Mouse (Mus musculus): Measurements from ENCODE around the gene Adam10. TPM values are rescaled to one million over a fixed set of nuclear protein-coding genes. Genes with fewer than 3 reads are reported as not detected.

The Adam10 gene
- 45.0 and 47.6 TPM in 2 replicates for polyA plus RNA-seq (2014; fragmentation: Nextera tagmentation; extraction: Ambion mirVana)

DNA sequence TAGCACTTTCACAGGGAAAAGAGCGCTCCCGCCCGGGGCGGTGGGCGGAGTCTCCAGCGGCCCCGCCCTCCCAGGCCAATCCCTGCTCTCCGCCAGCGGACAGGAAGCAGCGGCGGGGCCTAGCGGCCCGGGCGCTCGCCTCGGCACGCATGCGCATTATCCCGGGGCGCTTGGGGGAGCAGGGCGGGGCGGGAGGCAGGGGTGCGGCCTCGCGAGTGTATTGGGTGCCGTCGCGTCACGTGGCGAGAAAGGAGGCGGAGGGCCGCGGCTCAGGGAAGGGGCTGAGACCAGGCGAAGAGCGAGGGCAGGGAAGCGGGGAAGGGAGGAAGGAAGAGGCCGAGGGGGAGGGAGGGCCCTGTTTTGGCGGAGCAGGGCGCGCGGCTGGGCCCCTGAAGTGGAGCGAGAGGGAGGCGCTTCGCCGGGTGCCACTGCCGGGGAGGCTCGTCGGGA, at the start of gene Adam10:
TSS of gene Adam10 (plus strand) at position 316 of the 450 bp plus-strand sequence.
- Histone ChIP-seq H3K27ac (ENCODE audit: low read depth, low read length) (peak within 1 kb of the TSS; percentile 98), H3K4me1 (ENCODE audit: control insufficient read depth, insufficient read depth, low read length) (peaks cover 11% of the 10 kb centered on the region), H3K4me2 (ENCODE audit: low read length) (peak within 1 kb of the TSS; percentile 88), H3K4me3 (ENCODE audit: low read depth, low read length) (peak within 1 kb of the TSS; percentile 93), H3K9me3 (replicated peaks; ENCODE audit: control insufficient read depth, low read length) (no peaks in the 10 kb centered on the region), H3K9ac (ENCODE audit: low read length) (peak within 1 kb of the TSS; percentile 96), H3K36me3 (ENCODE audit: control insufficient read depth, insufficient read depth, low read length) (no peaks in the 10 kb centered on the region), H3K27me3 (replicated peaks; ENCODE audit: control insufficient read depth, insufficient read depth, low read length) (no peaks in the 10 kb centered on the region)
- DNase-seq (ENCODE audit: low spot score) (peak; percentile 99), ATAC-seq (peak; percentile 99)
- under 1% methylated on average over 45 of the region's 48 CpGs for WGBS

DNA sequence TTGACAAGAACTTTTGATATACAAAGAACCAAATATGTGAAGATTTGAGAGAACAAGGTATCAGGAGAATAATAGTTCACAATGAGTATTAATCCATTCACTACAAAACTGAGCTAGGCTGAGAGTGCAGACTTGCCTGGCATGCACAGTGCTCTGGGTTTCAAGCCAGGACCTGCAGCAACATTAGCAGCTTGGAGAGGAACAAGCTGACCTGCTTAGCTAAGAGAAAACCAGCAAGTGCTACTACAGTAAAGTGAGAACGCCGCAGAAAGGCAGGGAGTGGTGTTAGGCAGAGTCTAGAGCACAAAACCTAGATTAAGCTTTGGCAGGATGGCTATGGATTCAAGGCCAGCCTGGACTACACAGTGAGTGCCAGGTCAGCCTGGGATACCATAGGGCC, 49.1 kb upstream of the Adam10 start:
- Histone ChIP-seq H3K4me1 (ENCODE audit: control insufficient read depth, insufficient read depth, low read length) (no peaks in the 10 kb centered on the region), H3K27me3 (replicated peaks; ENCODE audit: control insufficient read depth, insufficient read depth, low read length) (no peaks in the 10 kb centered on the region), H3K4me3 (ENCODE audit: low read depth, low read length) (no peak overlapping the region), H3K9ac (ENCODE audit: low read length) (no peak overlapping the region), H3K4me2 (ENCODE audit: low read length) (no peak overlapping the region), H3K27ac (ENCODE audit: low read depth, low read length) (no peak overlapping the region), H3K36me3 (ENCODE audit: control insufficient read depth, insufficient read depth, low read length) (no peaks in the 10 kb centered on the region), H3K9me3 (replicated peaks; ENCODE audit: control insufficient read depth, low read length) (no peaks in the 10 kb centered on the region)
- ATAC-seq (no peak), DNase-seq (ENCODE audit: low spot score) (no peak)
- WGBS: 93% methylated on average over 2 of the region's 2 CpGs

DNA sequence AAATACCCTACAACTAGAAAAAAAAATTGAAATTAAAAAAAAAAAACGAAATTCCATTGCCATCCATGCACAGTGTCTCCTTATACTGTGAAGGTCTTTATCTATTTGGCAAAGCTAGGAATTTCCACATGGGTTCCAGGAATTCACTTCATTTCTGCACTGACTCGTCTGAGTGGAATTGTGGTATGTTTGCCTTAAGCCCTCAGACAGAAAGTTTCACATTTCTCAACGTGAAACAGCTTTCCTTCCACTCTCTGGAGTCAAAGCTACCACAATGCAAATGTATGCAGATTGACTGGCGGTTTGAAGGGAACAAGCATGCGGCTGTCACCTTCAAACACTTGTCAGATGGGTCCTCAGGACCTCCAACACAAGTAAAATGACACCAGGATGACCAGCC, 47.1 kb upstream of the Adam10 start:
- Histone ChIP-seq H3K9me3 (replicated peaks; ENCODE audit: control insufficient read depth, low read length) (no peaks in the 10 kb centered on the region), H3K4me1 (ENCODE audit: control insufficient read depth, insufficient read depth, low read length) (no peaks in the 10 kb centered on the region), H3K27ac (ENCODE audit: low read depth, low read length) (no peak overlapping the region), H3K9ac (ENCODE audit: low read length) (no peak overlapping the region), H3K4me2 (ENCODE audit: low read length) (no peak overlapping the region), H3K27me3 (replicated peaks; ENCODE audit: control insufficient read depth, insufficient read depth, low read length) (no peaks in the 10 kb centered on the region), H3K4me3 (ENCODE audit: low read depth, low read length) (no peak overlapping the region), H3K36me3 (ENCODE audit: control insufficient read depth, insufficient read depth, low read length) (no peaks in the 10 kb centered on the region)
- ATAC-seq (no peak), DNase-seq (ENCODE audit: low spot score) (no peak)
- 39% methylated on average over 5 of the region's 5 CpGs for WGBS

DNA sequence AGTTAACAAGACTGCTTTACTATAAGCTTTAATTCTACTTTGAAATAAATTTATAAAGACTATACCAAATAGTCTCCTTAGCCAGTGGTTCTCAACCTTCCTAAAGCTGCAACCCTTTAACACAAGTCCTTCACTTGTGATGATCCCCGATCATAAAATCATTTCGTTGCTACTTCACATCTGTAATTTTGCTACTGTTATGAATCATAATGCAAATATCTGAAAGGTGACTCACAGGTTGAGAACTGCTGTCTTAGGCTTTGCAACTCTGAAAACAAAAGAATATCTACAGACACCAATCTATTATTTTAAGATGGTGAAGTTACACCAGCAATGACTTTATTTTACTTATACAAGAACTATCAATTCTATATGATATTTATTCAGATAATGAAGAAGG, 42.0 kb upstream of the Adam10 start:
- DNase-seq (ENCODE audit: low spot score): no peak
- no peak for ATAC-seq
- H3K4me3 ChIP-seq (ENCODE audit: low read depth, low read length): no peak overlapping the region
- no peaks in the 10 kb centered on the region for H3K4me1 ChIP-seq (ENCODE audit: control insufficient read depth, insufficient read depth, low read length)
- H3K4me2 ChIP-seq (ENCODE audit: low read length): no peak overlapping the region
- H3K36me3 ChIP-seq (ENCODE audit: control insufficient read depth, insufficient read depth, low read length): no peaks in the 10 kb centered on the region
- no peaks in the 10 kb centered on the region for H3K27me3 ChIP-seq (replicated peaks; ENCODE audit: control insufficient read depth, insufficient read depth, low read length)
- H3K27ac ChIP-seq (ENCODE audit: low read depth, low read length): no peak overlapping the region
- no peaks in the 10 kb centered on the region for H3K9me3 ChIP-seq (replicated peaks; ENCODE audit: control insufficient read depth, low read length)
- WGBS: 83% methylated on average over 2 of the region's 2 CpGs
- no peak overlapping the region for H3K9ac ChIP-seq (ENCODE audit: low read length)

DNA sequence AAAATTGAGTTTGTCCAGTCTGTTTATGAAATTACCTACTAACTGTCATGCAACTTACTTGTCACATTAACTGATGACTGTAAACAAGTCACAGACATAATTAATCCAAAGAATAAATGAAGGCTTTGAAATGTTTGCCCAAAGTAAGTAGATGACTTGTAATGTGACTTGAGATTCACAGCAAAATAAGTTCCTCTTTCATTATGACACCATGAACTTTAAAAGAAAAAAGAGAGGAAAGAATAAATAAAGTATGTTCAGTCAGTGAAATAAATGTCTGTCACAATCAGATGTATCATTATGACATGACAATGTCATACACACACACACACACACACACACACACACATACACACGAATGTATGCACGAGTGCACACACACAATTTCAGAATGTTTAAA, 28.5 kb upstream of the Adam10 start:
- DNase-seq (ENCODE audit: low spot score) (no peak), ATAC-seq (no peak)
- Histone ChIP-seq H3K27me3 (replicated peaks; ENCODE audit: control insufficient read depth, insufficient read depth, low read length) (no peaks in the 10 kb centered on the region), H3K27ac (ENCODE audit: low read depth, low read length) (no peak overlapping the region), H3K4me2 (ENCODE audit: low read length) (no peak overlapping the region), H3K4me3 (ENCODE audit: low read depth, low read length) (no peak overlapping the region), H3K9me3 (replicated peaks; ENCODE audit: control insufficient read depth, low read length) (no peaks in the 10 kb centered on the region), H3K4me1 (ENCODE audit: control insufficient read depth, insufficient read depth, low read length) (peaks cover 13% of the 10 kb centered on the region), H3K36me3 (ENCODE audit: control insufficient read depth, insufficient read depth, low read length) (no peaks in the 10 kb centered on the region), H3K9ac (ENCODE audit: low read length) (no peak overlapping the region)
- 97% methylated on average over 2 of the region's 2 CpGs for WGBS

DNA sequence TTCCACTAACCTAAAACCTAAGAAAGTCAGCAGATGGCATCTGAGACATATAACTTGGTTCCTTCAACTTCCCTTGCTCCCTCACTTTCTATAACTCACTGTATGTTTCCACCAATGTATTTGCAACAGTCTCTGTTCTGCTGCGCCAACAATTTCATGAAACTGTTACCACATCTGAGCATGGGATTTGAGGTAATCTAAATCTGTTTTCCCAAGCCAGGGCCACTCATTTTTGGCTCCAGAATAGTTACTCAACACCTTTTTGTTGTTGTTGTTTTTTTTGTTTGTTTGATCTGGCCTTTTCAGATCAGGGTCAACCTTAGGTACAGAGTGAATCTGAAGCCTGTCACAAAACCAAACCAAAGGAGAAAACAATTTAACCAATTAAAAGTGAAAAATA, 27.8 kb upstream of the Adam10 start:
- Histone ChIP-seq H3K27ac (ENCODE audit: low read depth, low read length) (no peak overlapping the region), H3K4me1 (ENCODE audit: control insufficient read depth, insufficient read depth, low read length) (peaks cover 15% of the 10 kb centered on the region), H3K4me2 (ENCODE audit: low read length) (no peak overlapping the region), H3K36me3 (ENCODE audit: control insufficient read depth, insufficient read depth, low read length) (no peaks in the 10 kb centered on the region), H3K27me3 (replicated peaks; ENCODE audit: control insufficient read depth, insufficient read depth, low read length) (no peaks in the 10 kb centered on the region), H3K9ac (ENCODE audit: low read length) (no peak overlapping the region), H3K9me3 (replicated peaks; ENCODE audit: control insufficient read depth, low read length) (no peaks in the 10 kb centered on the region), H3K4me3 (ENCODE audit: low read depth, low read length) (no peak overlapping the region)
- ATAC-seq: no peak
- 87% methylated on average over 1 of the region's 1 CpGs for WGBS
- no peak for DNase-seq (ENCODE audit: low spot score)

DNA sequence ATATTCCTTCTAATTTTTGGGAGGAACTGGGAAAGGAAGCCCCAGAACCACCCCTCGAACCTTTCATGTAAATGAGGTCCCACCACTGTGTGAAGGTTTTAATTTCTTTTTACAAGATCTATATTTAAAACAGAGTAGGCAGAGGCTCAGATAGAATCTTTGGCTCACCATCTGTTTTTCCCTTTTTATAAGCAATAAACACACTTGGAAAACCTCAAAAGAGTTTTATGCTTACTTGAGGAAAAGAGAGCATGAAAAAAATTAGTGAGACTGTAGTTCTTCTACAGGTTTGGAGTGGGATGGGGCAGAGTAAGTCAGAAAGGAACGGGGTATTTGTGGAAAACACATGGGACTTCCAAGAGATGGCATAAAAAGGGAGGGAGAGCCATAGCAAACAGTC, 26.6 kb upstream of the Adam10 start:
- peaks cover 15% of the 10 kb centered on the region for H3K4me1 ChIP-seq (ENCODE audit: control insufficient read depth, insufficient read depth, low read length)
- H3K9me3 ChIP-seq (replicated peaks; ENCODE audit: control insufficient read depth, low read length): no peaks in the 10 kb centered on the region
- H3K27me3 ChIP-seq (replicated peaks; ENCODE audit: control insufficient read depth, insufficient read depth, low read length): no peaks in the 10 kb centered on the region
- ATAC-seq (no peak), DNase-seq (ENCODE audit: low spot score) (no peak)
- H3K9ac ChIP-seq (ENCODE audit: low read length): no peak overlapping the region
- no peak overlapping the region for H3K27ac ChIP-seq (ENCODE audit: low read depth, low read length)
- 73% methylated on average over 2 of the region's 2 CpGs for WGBS
- H3K36me3 ChIP-seq (ENCODE audit: control insufficient read depth, insufficient read depth, low read length): no peaks in the 10 kb centered on the region
- H3K4me2 ChIP-seq (ENCODE audit: low read length): no peak overlapping the region
- no peak overlapping the region for H3K4me3 ChIP-seq (ENCODE audit: low read depth, low read length)

DNA sequence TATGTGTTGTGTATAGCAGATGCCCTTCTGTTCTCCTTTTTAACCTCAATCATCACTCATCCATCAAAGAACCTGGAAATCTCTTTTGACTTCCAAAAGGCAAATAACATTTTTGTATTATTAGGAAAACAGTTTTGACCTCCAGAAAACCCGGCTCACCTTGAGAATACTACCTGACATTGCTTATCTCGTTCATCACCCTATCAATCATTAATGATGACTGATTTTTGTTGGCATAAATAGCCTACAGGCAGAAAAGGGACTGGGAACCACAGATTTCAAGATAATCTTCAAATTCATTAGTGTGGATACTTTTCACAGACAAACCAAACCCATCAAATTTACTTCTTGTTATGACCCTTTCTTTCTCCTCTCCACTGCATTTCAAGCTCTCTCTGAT, 24.9 kb upstream of the Adam10 start:
- Histone ChIP-seq H3K27ac (ENCODE audit: low read depth, low read length) (no peak overlapping the region), H3K9me3 (replicated peaks; ENCODE audit: control insufficient read depth, low read length) (no peaks in the 10 kb centered on the region), H3K4me3 (ENCODE audit: low read depth, low read length) (no peak overlapping the region), H3K36me3 (ENCODE audit: control insufficient read depth, insufficient read depth, low read length) (no peaks in the 10 kb centered on the region), H3K4me2 (ENCODE audit: low read length) (peak overlapping the region; percentile 66; the same call in 1 of the 2 replicates), H3K9ac (ENCODE audit: low read length) (no peak overlapping the region), H3K4me1 (ENCODE audit: control insufficient read depth, insufficient read depth, low read length) (peaks cover 15% of the 10 kb centered on the region), H3K27me3 (replicated peaks; ENCODE audit: control insufficient read depth, insufficient read depth, low read length) (no peaks in the 10 kb centered on the region)
- WGBS: 83% methylated on average over 2 of the region's 2 CpGs
- no peak for DNase-seq (ENCODE audit: low spot score)
- no peak for ATAC-seq

DNA sequence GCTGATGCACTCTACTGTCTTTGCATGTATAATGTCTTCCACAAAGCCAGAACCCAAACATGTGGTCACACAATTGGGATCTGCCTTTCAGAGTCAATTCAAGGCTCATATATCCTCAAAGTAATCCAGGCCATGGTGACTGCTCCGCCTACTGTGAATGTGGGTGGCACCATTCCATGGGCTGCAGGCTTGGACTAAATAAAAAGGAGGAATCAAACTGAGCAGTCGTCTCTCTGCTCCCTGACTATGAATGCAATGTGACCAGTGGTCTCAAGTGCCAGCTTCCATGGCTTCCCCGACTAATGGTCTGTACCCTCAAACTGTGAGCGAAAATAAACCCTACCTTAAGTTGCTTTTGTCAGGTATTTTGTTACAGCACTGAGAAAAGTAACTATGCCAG, 24.3 kb upstream of the Adam10 start:
- H3K27ac ChIP-seq (ENCODE audit: low read depth, low read length): no peak overlapping the region
- no peaks in the 10 kb centered on the region for H3K9me3 ChIP-seq (replicated peaks; ENCODE audit: control insufficient read depth, low read length)
- peak overlapping the region; percentile 66; the same call in 1 of the 2 replicates for H3K4me2 ChIP-seq (ENCODE audit: low read length)
- no peaks in the 10 kb centered on the region for H3K36me3 ChIP-seq (ENCODE audit: control insufficient read depth, insufficient read depth, low read length)
- ATAC-seq (no peak), DNase-seq (ENCODE audit: low spot score) (no peak)
- H3K4me1 ChIP-seq (ENCODE audit: control insufficient read depth, insufficient read depth, low read length): peaks cover 15% of the 10 kb centered on the region
- 64% methylated on average over 4 of the region's 4 CpGs for WGBS
- no peaks in the 10 kb centered on the region for H3K27me3 ChIP-seq (replicated peaks; ENCODE audit: control insufficient read depth, insufficient read depth, low read length)
- no peak overlapping the region for H3K9ac ChIP-seq (ENCODE audit: low read length)
- no peak overlapping the region for H3K4me3 ChIP-seq (ENCODE audit: low read depth, low read length)
